Mouse (Mus musculus) left cerebral cortex, adult 2 months (tissue): Measurements from ENCODE around the gene Wwox. TPM values are rescaled to one million over a fixed set of nuclear protein-coding genes. Genes with fewer than 3 reads are reported as not detected.

Experiments used
- DNase-seq, 2 experiments: peaks; one replicate each; pipeline ENCODE4 v3.0.0; 2021 to 2022; ENCODE audit warnings: low spot score in 2 of 2, mixed read lengths in 1 of 2; ENCODE audit errors: extremely low spot score in 1 of 2
- H3K27ac ChIP-seq: fragments of 200-600 bp; 2 replicates; pipeline ENCODE4 v1.8.1; 2022
- H3K4me3 ChIP-seq: fragments of 200-600 bp; 2 replicates; pipeline ENCODE4 v1.8.1; 2022
- CTCF ChIP-seq: fragments of 200-600 bp; IDR thresholded peaks from 2 replicates; pipeline ENCODE4 v1.8.1; 2022; ENCODE audit warnings: antibody characterized with exemption, mild to moderate bottlenecking, moderate library complexity
- intact Hi-C: fragments of 180-260 bp; cut with DNase I; formaldehyde crosslinking; loops from one replicate; pipeline ENCODE4 v1.15.1; 2025
- total RNA-seq, 2 experiments: library from RNA; stranded (reverse); gene quantifications; 2 replicates each; pipeline ENCODE4 v1.2.3; 2021

The Wwox gene
- total RNA-seq, 2 experiments from 2014 or later, result 16.7 to 17.6 TPM

DNA sequence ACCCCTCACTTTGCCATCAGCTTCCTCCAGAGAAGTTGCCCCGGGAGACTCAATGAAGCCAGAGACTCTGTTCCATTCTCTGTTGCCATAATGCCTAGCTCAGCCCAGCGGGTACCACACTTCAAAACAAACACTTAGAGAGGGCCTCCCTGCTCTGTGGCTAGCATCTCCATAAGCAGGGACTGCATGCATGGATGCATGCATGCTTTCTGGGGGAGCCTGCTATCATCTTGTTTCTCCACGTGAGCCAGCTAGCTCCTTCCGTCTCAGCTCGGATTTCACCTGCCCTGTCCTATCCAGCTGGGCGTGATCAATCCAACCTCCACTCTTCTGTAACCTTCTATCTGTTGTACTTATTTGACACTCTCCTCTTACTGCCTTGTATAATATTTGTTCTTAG is 675.0 kb downstream of the Wwox start:
- no peak overlapping the region for H3K27ac ChIP-seq
- TF ChIP-seq CTCF, result no peak
- no peak overlapping the region for H3K4me3 ChIP-seq
- intact Hi-C loops, result no loop called here
- no peak for DNase-seq

DNA sequence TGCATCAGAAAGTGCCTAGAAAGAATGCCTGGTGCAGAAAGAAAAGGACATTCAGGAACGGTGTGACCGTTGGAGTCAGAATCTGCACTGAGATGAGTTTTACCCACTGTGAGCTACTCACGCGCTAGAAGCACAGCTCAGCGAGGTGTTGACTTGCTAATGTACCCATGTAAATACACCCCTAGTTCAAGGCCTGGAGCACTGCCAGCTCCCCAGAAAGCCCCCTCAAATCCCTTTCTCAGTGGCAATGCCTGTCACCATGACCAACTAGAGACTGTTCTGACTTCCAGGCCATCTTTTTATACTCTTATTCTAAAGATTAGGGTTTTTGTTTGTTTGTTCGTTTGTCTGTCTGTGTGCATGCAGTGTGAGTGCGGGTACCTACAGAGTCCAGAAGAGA is 686.6 kb downstream of the Wwox start:
- intact Hi-C loops, result no loop called here
- H3K4me3 ChIP-seq, result no peak overlapping the region
- no peak for DNase-seq
- no peak overlapping the region for H3K27ac ChIP-seq
- TF ChIP-seq CTCF, result no peak

DNA sequence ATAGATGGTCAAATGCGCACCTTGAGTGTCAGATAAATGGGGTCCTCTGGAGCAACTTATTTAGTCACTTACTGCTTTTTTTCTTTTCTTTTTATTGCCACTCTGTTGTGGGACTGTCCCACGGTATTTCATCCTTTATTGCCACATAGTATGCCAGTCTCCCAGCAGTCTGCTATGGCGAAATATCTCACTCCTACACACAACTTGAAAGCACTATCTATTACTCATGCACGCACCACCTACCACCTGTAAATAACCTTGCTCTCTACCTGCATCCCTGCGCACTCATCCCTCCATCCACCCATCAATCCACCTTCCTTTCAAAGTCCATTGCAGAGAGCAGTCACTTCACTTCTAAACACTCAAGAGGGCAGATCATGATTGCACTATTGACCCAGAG is 687.2 kb downstream of the Wwox start:
- intact Hi-C loops, result no loop called here
- no peak for DNase-seq
- TF ChIP-seq CTCF, result no peak
- Histone ChIP-seq H3K27ac (no peak overlapping the region), H3K4me3 (no peak overlapping the region)

DNA sequence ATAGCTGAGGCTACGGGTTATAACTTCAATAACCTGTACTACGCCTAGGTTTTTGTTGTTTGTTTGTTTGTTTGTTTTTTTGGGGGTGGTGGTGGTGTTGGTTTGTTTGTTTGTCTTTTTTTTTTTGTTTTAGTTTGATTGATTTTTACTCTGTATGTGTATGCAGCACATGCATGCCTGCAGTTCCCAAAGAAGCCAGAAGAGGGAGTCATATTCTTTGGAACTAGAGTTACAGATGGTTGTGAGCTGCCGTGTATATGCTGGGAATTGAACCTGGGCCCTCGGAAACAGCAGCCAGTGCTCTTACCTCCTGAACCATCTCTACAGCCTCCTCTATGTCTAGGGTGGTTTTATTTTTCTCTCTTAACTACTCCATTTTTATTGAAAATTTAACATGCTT is 689.9 kb downstream of the Wwox start:
- Histone ChIP-seq H3K27ac (no peak overlapping the region), H3K4me3 (no peak overlapping the region)
- DNase-seq, result no peak
- peak; percentile 12; the same call in 1 of the 2 replicates for TF ChIP-seq CTCF
- intact Hi-C loops, result no loop called here

- DNase-seq, result no peak
- Histone ChIP-seq H3K4me3 (no peak overlapping the region), H3K27ac (no peak overlapping the region)
- intact Hi-C loops, result no loop called here
- no peak for TF ChIP-seq CTCF
These were observed 693.7 kb downstream of the Wwox start for GRCm38 (mm10) chr8:115133119-115133518.

DNA sequence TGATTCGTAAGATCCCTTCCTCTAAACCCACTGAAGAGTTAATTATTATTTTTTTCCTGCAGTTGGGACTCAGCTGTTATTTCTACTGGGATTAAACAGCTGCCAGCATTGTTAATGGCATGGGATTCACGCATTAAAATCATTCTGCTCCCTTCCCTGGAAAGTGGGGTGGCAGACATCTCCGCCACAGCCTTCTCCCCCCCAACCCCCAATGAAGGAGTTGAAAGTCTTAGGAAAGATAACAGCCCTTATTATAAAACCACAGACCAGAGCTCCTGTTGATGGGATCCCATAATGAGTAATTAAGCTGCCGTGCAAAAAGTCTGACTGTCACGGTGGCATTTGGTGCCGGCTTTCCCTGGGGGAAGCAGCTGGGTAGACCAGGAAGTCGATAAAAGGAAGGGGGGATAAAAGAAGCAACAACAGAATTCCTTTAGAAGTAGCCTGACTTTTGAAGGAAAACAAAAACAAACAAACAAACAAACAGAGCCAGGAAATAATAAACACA is 694.3 kb downstream of the Wwox start:
- Histone ChIP-seq H3K4me3 (no peak overlapping the region), H3K27ac (no peak overlapping the region)
- no peak for TF ChIP-seq CTCF
- no peak for DNase-seq
- intact Hi-C loops, result no loop called here

GRCm38 (mm10) chr8:115136888-115137287 is 697.4 kb downstream of the Wwox start:
- no peak for TF ChIP-seq CTCF
- intact Hi-C loops, result no loop called here
- Histone ChIP-seq H3K4me3 (no peak overlapping the region), H3K27ac (no peak overlapping the region)
- DNase-seq, result no peak

DNA sequence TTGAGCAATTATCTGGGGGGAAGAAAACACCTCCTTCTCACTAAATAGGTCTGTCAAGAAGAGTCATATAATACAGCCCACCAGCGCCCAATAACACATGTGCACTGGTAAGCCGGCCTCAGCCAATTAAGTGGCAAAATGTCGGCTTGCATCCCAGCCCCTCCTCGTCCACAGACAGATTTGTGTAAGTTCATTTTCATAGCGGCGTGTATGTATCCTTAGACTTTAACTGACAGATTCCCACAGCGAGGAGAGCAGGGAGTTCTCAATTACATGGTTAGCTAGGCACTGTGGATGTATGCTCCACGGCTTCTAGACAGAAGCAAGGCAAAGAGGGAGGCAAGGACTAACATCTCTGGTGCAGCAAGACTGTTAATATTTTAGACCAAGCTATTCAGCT is 702.2 kb downstream of the Wwox start:
- TF ChIP-seq CTCF, result no peak
- intact Hi-C loops, result no loop called here
- DNase-seq, result no peak
- Histone ChIP-seq H3K27ac (no peak overlapping the region), H3K4me3 (no peak overlapping the region)

GRCm38 (mm10) chr8:115143530-115144320 is 704.3 kb downstream of the Wwox start:
- no peak for DNase-seq
- no peak for TF ChIP-seq CTCF
- no peak overlapping the region for H3K27ac ChIP-seq
- no peak overlapping the region for H3K4me3 ChIP-seq
- intact Hi-C loops, result no loop called here

DNA sequence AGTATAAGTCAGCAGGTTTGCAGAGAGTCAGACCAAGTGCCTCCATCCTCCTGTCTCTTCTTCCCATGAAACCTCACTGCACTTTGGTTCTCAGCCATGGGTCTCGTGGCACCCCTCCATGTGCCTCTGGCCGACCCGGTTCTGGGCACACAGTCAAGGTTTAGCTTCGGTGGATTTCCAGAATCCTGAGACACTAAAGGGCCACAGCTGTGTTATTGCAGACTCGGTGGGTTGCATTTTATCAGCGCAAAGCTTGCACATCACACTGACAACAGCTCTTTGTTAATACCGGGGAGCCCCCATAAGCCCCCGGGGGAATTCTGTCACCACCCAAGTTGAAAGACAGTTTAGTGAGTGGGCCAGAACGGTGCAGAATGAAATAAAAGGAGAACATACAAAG is 707.6 kb downstream of the Wwox start:
- no peak overlapping the region for H3K27ac ChIP-seq
- DNase-seq, result no peak
- TF ChIP-seq CTCF, result no peak
- no peak overlapping the region for H3K4me3 ChIP-seq
- intact Hi-C loops, result no loop called here

GRCm38 (mm10) chr8:115150446-115151109 is 711.1 kb downstream of the Wwox start:
- intact Hi-C loops, result loop anchor here (10.0 kb wide), 1 partner anchor 1224 kb away; no protein-coding TSS in a partner anchor

DNA sequence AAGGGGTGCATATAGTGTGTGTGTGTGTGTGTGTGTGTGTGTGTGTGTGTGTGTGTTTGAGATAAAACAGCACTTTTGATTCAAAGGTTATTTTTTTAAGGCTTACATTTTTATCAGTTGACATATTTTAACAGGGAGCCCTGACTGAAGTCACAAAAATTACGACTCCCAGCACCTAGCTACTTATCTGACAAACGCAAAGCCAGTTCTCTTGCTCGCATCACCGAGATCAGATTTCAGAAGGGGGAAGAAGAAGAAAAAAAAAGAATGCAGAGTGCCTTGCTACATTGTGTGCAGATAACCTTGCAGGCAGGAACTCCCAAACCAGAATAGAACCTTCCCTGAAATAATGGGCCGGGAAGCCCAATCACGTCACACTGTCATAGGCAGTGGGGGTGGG is 712.0 kb downstream of the Wwox start:
- no peak for DNase-seq
- H3K27ac ChIP-seq, result no peak overlapping the region
- no peak for TF ChIP-seq CTCF
- no peak overlapping the region for H3K4me3 ChIP-seq
- intact Hi-C loops, result loop anchor here (10.0 kb wide), 1 partner anchor 1223 kb away; no protein-coding TSS in a partner anchor

More at GRCm38 (mm10) chr8:115150446-115151109, 711.1 kb downstream of the Wwox start:
- Histone ChIP-seq H3K4me3 (no peak overlapping the region), H3K27ac (no peak overlapping the region)
- DNase-seq, result no peak
- TF ChIP-seq CTCF, result no peak
